Mouse (Mus musculus): Measurements from ENCODE around the gene Lyrm7. TPM values are rescaled to one million over a fixed set of nuclear protein-coding genes. Genes with fewer than 3 reads are reported as not detected.

The Lyrm7 gene
- total and polyA plus RNA-seq, 3 experiments: 11.1 to 40.1 (median 38.6) TPM

DNA sequence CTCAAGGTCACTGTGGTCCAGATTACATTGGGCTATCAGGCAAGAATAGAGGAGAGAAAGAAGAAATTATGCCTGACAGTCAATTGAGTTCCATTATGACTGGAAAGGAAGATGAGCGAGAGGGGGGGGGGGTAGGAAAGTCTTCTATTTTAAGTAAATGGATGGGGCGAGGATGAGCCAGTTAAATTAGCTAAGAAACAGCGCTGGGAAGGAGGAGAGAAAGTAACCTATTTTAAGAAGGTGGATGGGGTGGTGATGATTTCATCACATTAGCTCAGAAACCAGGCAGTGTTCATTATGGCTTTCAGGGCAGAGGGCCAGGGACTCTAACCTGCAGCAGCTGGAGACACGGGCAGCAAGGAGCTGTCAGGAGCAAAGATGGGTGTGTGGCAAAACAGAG is 37.2 kb downstream of the Lyrm7 start:
- Histone ChIP-seq H3K27ac (no peak overlapping the region), H3K79me2 (replicated peaks; ENCODE audit: control insufficient read depth, insufficient read depth, low read length) (no peaks in the 10 kb centered on the region), H3K36me3 (ENCODE audit: control insufficient read depth, insufficient read depth, low read length) (no peaks in the 10 kb centered on the region), H3K9ac (ENCODE audit: low read depth, low read length) (no peak overlapping the region), H3K4me3 (no peak overlapping the region), H3K27me3 (ENCODE audit: control insufficient read depth, insufficient read depth, low read length) (no peaks in the 10 kb centered on the region), H3K4me1 (ENCODE audit: control insufficient read depth, insufficient read depth, low read length) (no peaks in the 10 kb centered on the region)
- 79% methylated on average over 4 of the region's 4 CpGs for WGBS
- no peak for DNase-seq
- intact Hi-C loops (cut with DNase I): no loop called here
- TF ChIP-seq EP300 (IDR thresholded peaks at IDR 0.05; ENCODE audit: insufficient read depth, low read depth, low read length) (no peak), POLR2A (IDR thresholded peaks at IDR 0.05; ENCODE audit: insufficient read depth, low read depth, low read length) (no peak), CTCF (IDR thresholded peaks at IDR 0.05) (no peak)

DNA sequence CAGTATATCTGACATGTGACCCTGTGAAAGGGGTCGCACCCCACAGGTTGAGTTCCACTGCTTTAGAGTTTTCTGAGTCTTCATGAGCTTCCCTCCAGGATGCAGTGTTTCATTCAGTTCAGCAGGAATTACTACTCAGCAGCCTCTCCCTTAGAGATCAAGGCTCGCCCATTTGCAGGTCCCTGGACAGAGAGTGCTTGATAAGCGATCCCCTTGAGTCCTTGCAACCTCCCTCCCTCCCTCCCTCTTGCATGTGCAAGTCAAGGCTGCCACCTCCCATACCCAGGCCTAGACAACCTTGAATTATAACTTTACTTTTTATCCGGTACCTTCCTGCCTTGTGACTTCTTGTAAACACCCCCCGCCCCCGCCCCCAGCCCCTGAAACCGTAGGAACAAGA is 41.2 kb downstream of the Lyrm7 start:
- Histone ChIP-seq H3K79me2 (replicated peaks; ENCODE audit: control insufficient read depth, insufficient read depth, low read length) (no peaks in the 10 kb centered on the region), H3K4me1 (ENCODE audit: control insufficient read depth, insufficient read depth, low read length) (no peaks in the 10 kb centered on the region), H3K27ac (no peak overlapping the region), H3K9ac (ENCODE audit: low read depth, low read length) (no peak overlapping the region), H3K36me3 (ENCODE audit: control insufficient read depth, insufficient read depth, low read length) (no peaks in the 10 kb centered on the region), H3K27me3 (ENCODE audit: control insufficient read depth, insufficient read depth, low read length) (no peaks in the 10 kb centered on the region), H3K4me3 (no peak overlapping the region)
- 85% methylated on average over 7 of the region's 7 CpGs for WGBS
- intact Hi-C loops (cut with DNase I): no loop called here
- TF ChIP-seq POLR2A (IDR thresholded peaks at IDR 0.05; ENCODE audit: insufficient read depth, low read depth, low read length) (no peak), CTCF (IDR thresholded peaks at IDR 0.05) (no peak), EP300 (IDR thresholded peaks at IDR 0.05; ENCODE audit: insufficient read depth, low read depth, low read length) (no peak)
- no peak for DNase-seq

DNA sequence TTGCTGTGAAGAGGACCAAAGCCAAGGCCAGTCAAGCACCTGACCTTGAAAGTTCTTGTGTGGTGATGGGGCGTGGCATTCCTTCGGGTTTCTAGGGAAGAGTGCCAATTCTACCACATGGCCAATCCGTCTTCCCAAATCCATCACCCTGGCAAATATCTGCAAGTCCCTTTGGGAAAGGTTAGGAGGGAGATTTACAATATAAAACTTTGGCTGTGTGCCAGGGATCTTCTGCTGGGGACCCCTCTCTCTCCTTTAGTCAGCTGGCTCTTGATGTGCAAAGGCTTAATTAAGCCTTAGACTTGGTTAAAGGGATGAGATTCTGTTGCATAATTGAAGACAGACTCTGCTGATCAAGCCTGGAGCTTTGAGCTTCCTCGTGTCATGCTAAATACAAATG is 43.3 kb downstream of the Lyrm7 start:
- intact Hi-C loops (cut with DNase I): no loop called here
- H3K9ac ChIP-seq (ENCODE audit: low read depth, low read length): no peak overlapping the region
- no peaks in the 10 kb centered on the region for H3K27me3 ChIP-seq (ENCODE audit: control insufficient read depth, insufficient read depth, low read length)
- H3K4me1 ChIP-seq (ENCODE audit: control insufficient read depth, insufficient read depth, low read length): no peaks in the 10 kb centered on the region
- no peaks in the 10 kb centered on the region for H3K79me2 ChIP-seq (replicated peaks; ENCODE audit: control insufficient read depth, insufficient read depth, low read length)
- no peaks in the 10 kb centered on the region for H3K36me3 ChIP-seq (ENCODE audit: control insufficient read depth, insufficient read depth, low read length)
- WGBS: 61% methylated on average over 4 of the region's 4 CpGs
- H3K27ac ChIP-seq: no peak overlapping the region
- no peak overlapping the region for H3K4me3 ChIP-seq
- no peak for DNase-seq
- no peak for TF ChIP-seq POLR2A (IDR thresholded peaks at IDR 0.05; ENCODE audit: insufficient read depth, low read depth, low read length)
- no peak for TF ChIP-seq CTCF (IDR thresholded peaks at IDR 0.05)
- TF ChIP-seq EP300 (IDR thresholded peaks at IDR 0.05; ENCODE audit: insufficient read depth, low read depth, low read length): no peak

DNA sequence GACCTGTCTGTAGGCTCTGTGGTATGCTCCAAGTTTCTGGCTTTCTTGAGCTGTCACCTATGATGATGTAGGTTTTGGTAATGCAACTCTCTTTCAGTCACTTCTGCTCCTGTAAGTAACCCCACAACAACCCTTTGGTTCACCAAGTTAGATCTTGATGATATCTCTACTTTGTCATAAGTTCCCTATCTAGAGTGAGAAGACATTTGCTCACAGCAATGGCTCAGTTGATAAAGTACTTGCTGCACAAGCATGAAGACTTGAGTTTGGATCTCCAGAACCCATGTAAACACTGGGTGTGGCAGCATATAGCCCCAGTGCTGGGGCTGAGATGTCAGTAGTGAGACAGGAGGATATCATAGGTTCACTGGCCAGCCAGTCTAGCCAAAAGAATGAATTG is 45.1 kb downstream of the Lyrm7 start:
- Histone ChIP-seq H3K27me3 (ENCODE audit: control insufficient read depth, insufficient read depth, low read length) (no peaks in the 10 kb centered on the region), H3K27ac (no peak overlapping the region), H3K4me3 (no peak overlapping the region), H3K79me2 (replicated peaks; ENCODE audit: control insufficient read depth, insufficient read depth, low read length) (no peaks in the 10 kb centered on the region), H3K4me1 (ENCODE audit: control insufficient read depth, insufficient read depth, low read length) (no peaks in the 10 kb centered on the region), H3K9ac (ENCODE audit: low read depth, low read length) (no peak overlapping the region), H3K36me3 (ENCODE audit: control insufficient read depth, insufficient read depth, low read length) (no peaks in the 10 kb centered on the region)
- DNase-seq: no peak
- no peak for TF ChIP-seq POLR2A (IDR thresholded peaks at IDR 0.05; ENCODE audit: insufficient read depth, low read depth, low read length)
- TF ChIP-seq EP300 (IDR thresholded peaks at IDR 0.05; ENCODE audit: insufficient read depth, low read depth, low read length): no peak
- no peak for TF ChIP-seq CTCF (IDR thresholded peaks at IDR 0.05)
- intact Hi-C loops (cut with DNase I): no loop called here

DNA sequence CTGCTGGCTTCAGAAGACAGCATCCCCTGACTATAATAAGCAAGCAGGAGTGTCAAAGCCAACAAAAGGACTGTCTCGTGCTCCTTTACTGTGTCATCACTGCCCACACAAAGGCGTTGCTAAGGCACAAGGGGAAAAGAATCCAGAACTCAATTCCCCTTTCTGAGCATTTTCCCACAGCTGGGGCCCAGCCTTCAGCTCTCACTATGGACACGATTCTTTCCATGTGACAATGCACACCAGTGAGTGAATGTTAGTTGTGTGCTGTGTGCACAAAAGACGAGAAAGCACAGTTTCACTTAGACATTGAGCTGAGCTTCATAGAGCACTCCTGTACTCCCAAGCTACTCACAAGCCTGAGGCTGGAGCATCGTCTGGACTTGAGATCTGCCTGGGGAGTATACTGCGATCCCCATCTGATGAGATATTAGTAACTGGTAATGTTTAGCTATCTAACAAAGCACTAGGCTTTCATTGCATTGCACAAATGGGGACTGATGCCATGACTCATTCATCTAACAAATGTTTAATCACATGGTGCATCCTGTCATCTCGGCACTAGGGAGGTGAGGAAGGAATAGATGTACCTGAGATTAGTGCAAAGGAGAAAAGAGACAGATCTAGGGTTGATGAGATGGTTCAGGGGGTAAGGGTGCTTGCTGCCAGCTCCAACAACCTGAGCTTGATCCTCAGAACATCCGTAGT is 47.8 kb downstream of the Lyrm7 start:
- Histone ChIP-seq H3K4me1 (ENCODE audit: control insufficient read depth, insufficient read depth, low read length) (no peaks in the 10 kb centered on the region), H3K4me3 (no peak overlapping the region), H3K9ac (ENCODE audit: low read depth, low read length) (no peak overlapping the region), H3K79me2 (replicated peaks; ENCODE audit: control insufficient read depth, insufficient read depth, low read length) (no peaks in the 10 kb centered on the region), H3K27ac (no peak overlapping the region), H3K36me3 (ENCODE audit: control insufficient read depth, insufficient read depth, low read length) (no peaks in the 10 kb centered on the region), H3K27me3 (ENCODE audit: control insufficient read depth, insufficient read depth, low read length) (no peaks in the 10 kb centered on the region)
- intact Hi-C loops (cut with DNase I): no loop called here
- peak in 1 of 2 experiments; percentile 17 for DNase-seq
- 60% methylated on average over 8 of the region's 8 CpGs for WGBS
- no peak for TF ChIP-seq CTCF (IDR thresholded peaks at IDR 0.05)
- TF ChIP-seq EP300 (IDR thresholded peaks at IDR 0.05; ENCODE audit: insufficient read depth, low read depth, low read length): no peak
- TF ChIP-seq POLR2A (IDR thresholded peaks at IDR 0.05; ENCODE audit: insufficient read depth, low read depth, low read length): no peak

DNA sequence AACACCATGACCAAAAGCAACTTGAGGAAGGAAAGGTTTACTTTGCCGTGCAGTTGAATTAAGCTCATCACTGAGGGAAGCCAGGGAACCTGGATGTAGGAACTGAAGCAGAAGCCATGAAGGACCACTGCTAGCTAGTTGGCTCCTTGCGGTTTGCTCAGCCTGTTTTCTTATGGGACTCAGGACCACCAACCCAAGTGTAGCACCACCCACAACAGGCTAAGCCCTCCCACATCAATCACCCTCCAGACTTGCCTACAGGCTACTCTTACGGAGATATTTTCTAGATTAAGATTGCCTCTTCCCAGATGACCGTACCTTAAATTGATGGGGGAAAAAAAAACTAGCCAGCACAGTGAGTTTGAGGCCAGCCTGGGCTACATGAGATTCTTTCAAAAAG is 48.4 kb downstream of the Lyrm7 start:
- Histone ChIP-seq H3K4me1 (ENCODE audit: control insufficient read depth, insufficient read depth, low read length) (peaks cover 2% of the 10 kb centered on the region; the same call in 1 of the 2 replicates), H3K9ac (ENCODE audit: low read depth, low read length) (no peak overlapping the region), H3K4me3 (no peak overlapping the region), H3K36me3 (ENCODE audit: control insufficient read depth, insufficient read depth, low read length) (no peaks in the 10 kb centered on the region), H3K27ac (no peak overlapping the region), H3K27me3 (ENCODE audit: control insufficient read depth, insufficient read depth, low read length) (no peaks in the 10 kb centered on the region), H3K79me2 (replicated peaks; ENCODE audit: control insufficient read depth, insufficient read depth, low read length) (no peaks in the 10 kb centered on the region)
- WGBS: 77% methylated on average over 4 of the region's 4 CpGs
- intact Hi-C loops (cut with DNase I): no loop called here
- no peak for DNase-seq
- no peak for TF ChIP-seq CTCF (IDR thresholded peaks at IDR 0.05)
- TF ChIP-seq POLR2A (IDR thresholded peaks at IDR 0.05; ENCODE audit: insufficient read depth, low read depth, low read length): no peak
- no peak for TF ChIP-seq EP300 (IDR thresholded peaks at IDR 0.05; ENCODE audit: insufficient read depth, low read depth, low read length)
